Mouse (Mus musculus): ENCODE measurements around the gene Marveld3. TPM values are rescaled to one million over a fixed set of nuclear protein-coding genes. Genes with fewer than 3 reads are reported as not detected.

Marveld3 gene
- polyA plus RNA-seq, 1 experiment from 2014 or later = 10.4 TPM

DNA sequence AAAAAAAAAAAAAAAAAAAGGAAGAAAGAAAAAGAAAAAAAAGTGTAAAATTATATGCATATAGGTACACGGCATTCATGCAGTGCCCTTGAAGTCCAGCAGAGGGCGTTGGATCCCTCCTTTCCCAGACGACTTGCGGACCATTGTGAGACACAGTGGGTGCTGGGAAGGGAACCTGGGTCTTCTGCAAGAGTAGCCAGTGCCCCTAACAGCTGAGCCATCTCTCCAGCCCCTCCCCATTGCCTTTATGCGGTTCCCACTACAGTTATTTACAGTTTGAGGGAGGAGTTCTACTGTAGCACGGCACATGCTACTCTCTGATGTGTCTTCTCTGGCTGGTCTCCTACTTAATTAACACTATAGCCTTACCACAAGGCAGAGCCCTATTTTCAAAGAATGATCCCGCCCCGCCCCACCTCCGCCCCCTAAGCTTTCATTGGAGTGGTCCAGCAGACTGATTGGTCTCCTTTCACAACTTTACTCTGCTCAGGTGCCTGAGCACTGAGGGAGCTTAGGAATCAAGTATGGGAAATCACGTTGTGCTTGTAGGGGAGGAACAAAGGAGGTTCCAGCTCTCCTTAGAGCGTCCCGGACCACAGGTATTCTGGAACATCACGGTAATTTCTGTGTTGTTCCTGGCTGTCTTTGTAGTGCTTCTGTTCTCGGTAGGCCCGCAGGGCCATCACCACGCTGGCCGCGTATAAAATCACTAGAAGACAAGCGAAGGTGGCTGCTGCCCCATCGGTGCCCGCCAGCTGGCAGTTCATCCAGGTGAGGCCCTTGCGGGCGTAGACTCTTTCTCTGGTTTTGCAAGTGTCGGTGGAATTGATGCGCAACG, 14.3 kb downstream of the Marveld3 start:
- Histone ChIP-seq H3K27ac (ENCODE audit: low read length) (no peak overlapping the region), H3K9ac (replicated peaks; ENCODE audit: low read depth) (no peak overlapping the region), H3K27me3 (replicated peaks; ENCODE audit: insufficient read depth, low read length) (no peaks in the 10 kb centered on the region), H3K4me2 (replicated peaks; ENCODE audit: low read depth, low read length) (0 out of 2 replicates have a peak overlapping the region, but pooled peaks have one; percentile 19), H3K4me1 (ENCODE audit: insufficient read depth, low read depth, low read length) (no peaks in the 10 kb centered on the region; the same call in 1 of the 2 replicates), H3K36me3 (ENCODE audit: insufficient read depth, low read length) (no peaks in the 10 kb centered on the region), H3K4me3 (ENCODE audit: low read depth, low read length) (no peak overlapping the region), H3K9me3 (ENCODE audit: low read length) (no peaks in the 10 kb centered on the region)
- 2% methylated on average over 26 of the region's 26 CpGs for WGBS
- peak; percentile 52 for DNase-seq (ENCODE audit: low spot score)
- peak; percentile 22 for ATAC-seq
- no peak for TF ChIP-seq EP300 (IDR thresholded peaks at IDR 0.05)
- TF ChIP-seq CTCF (IDR thresholded peaks at IDR 0.05) = peak; percentile 71

GRCm38 (mm10) chr8:109946272-109946671, 15.7 kb downstream of the Marveld3 start:
- 88% methylated on average over 7 of the region's 7 CpGs for WGBS
- Histone ChIP-seq H3K4me1 (ENCODE audit: insufficient read depth, low read depth, low read length) (no peaks in the 10 kb centered on the region; the same call in 1 of the 2 replicates), H3K27ac (ENCODE audit: low read length) (no peak overlapping the region)

DNA sequence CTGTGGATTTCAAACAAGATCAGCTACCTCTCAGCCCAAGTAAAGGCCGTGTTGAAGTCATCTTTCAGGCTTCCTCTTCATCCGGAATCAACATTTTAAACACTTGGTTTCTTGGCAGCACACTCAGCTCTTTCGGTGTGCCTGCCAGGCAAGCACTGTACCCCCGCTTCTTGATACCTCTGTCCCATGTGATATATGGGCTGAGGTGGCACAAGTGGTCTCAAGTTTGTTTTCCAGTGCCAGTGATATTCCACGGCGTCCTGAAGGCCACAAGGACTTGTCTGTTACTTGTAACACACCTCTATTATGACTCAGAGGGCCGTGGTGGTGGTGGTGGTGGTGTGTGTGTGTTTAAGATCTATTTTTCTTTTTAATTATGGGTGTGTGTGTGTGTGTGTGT, 16.3 kb downstream of the Marveld3 start:
- no peaks in the 10 kb centered on the region for H3K36me3 ChIP-seq (ENCODE audit: insufficient read depth, low read length)
- H3K9ac ChIP-seq (replicated peaks; ENCODE audit: low read depth) = no peak overlapping the region
- no peak overlapping the region for H3K4me3 ChIP-seq (ENCODE audit: low read depth, low read length)
- TF ChIP-seq CTCF (IDR thresholded peaks at IDR 0.05) (no peak), EP300 (IDR thresholded peaks at IDR 0.05) (no peak)
- H3K27ac ChIP-seq (ENCODE audit: low read length) = no peak overlapping the region
- DNase-seq (ENCODE audit: low spot score) = no peak
- WGBS = 46% methylated on average over 7 of the region's 7 CpGs
- H3K27me3 ChIP-seq (replicated peaks; ENCODE audit: insufficient read depth, low read length) = no peaks in the 10 kb centered on the region
- ATAC-seq = peak; percentile 58
- no peaks in the 10 kb centered on the region for H3K9me3 ChIP-seq (ENCODE audit: low read length)
- no peaks in the 10 kb centered on the region; the same call in 1 of the 2 replicates for H3K4me1 ChIP-seq (ENCODE audit: insufficient read depth, low read depth, low read length)
- H3K4me2 ChIP-seq (replicated peaks; ENCODE audit: low read depth, low read length) = no peak overlapping the region

More at GRCm38 (mm10) chr8:109946272-109946671, 15.7 kb downstream of the Marveld3 start:
- no peak overlapping the region for H3K4me2 ChIP-seq (replicated peaks; ENCODE audit: low read depth, low read length)
- ATAC-seq = no peak
- no peak overlapping the region for H3K9ac ChIP-seq (replicated peaks; ENCODE audit: low read depth)
- no peak overlapping the region for H3K4me3 ChIP-seq (ENCODE audit: low read depth, low read length)
- H3K9me3 ChIP-seq (ENCODE audit: low read length) = no peaks in the 10 kb centered on the region
- no peak for DNase-seq (ENCODE audit: low spot score)
- TF ChIP-seq EP300 (IDR thresholded peaks at IDR 0.05) (no peak), CTCF (IDR thresholded peaks at IDR 0.05) (no peak)
- no peaks in the 10 kb centered on the region for H3K27me3 ChIP-seq (replicated peaks; ENCODE audit: insufficient read depth, low read length)
- no peaks in the 10 kb centered on the region for H3K36me3 ChIP-seq (ENCODE audit: insufficient read depth, low read length)

GRCm38 (mm10) chr8:109945153-109945632, 16.8 kb downstream of the Marveld3 start:
- TF ChIP-seq CTCF (IDR thresholded peaks at IDR 0.05) (no peak), EP300 (IDR thresholded peaks at IDR 0.05) (no peak)
- Histone ChIP-seq H3K27ac (ENCODE audit: low read length) (no peak overlapping the region), H3K4me2 (replicated peaks; ENCODE audit: low read depth, low read length) (no peak overlapping the region), H3K9me3 (ENCODE audit: low read length) (no peaks in the 10 kb centered on the region), H3K4me1 (ENCODE audit: insufficient read depth, low read depth, low read length) (no peaks in the 10 kb centered on the region; the same call in 1 of the 2 replicates), H3K9ac (replicated peaks; ENCODE audit: low read depth) (no peak overlapping the region), H3K4me3 (ENCODE audit: low read depth, low read length) (no peak overlapping the region), H3K27me3 (replicated peaks; ENCODE audit: insufficient read depth, low read length) (no peaks in the 10 kb centered on the region), H3K36me3 (ENCODE audit: insufficient read depth, low read length) (no peaks in the 10 kb centered on the region)
- 42% methylated on average over 9 of the region's 9 CpGs for WGBS
- peak; percentile 62 for DNase-seq (ENCODE audit: low spot score)
- ATAC-seq = peak; percentile 68

GRCm38 (mm10) chr8:109941606-109942360, 20.2 kb downstream of the Marveld3 start:
- no peak overlapping the region for H3K27ac ChIP-seq (ENCODE audit: low read length)
- peak; percentile 36 for ATAC-seq

More at GRCm38 (mm10) chr8:109941606-109942360, 20.2 kb downstream of the Marveld3 start:
- Histone ChIP-seq H3K36me3 (ENCODE audit: insufficient read depth, low read length) (peaks cover 10% of the 10 kb centered on the region; the same call in 1 of the 2 replicates), H3K4me3 (ENCODE audit: low read depth, low read length) (no peak overlapping the region), H3K4me1 (ENCODE audit: insufficient read depth, low read depth, low read length) (no peaks in the 10 kb centered on the region), H3K9me3 (ENCODE audit: low read length) (no peaks in the 10 kb centered on the region), H3K4me2 (replicated peaks; ENCODE audit: low read depth, low read length) (no peak overlapping the region), H3K9ac (replicated peaks; ENCODE audit: low read depth) (no peak overlapping the region), H3K27me3 (replicated peaks; ENCODE audit: insufficient read depth, low read length) (no peaks in the 10 kb centered on the region)
- peak; percentile 58 for DNase-seq (ENCODE audit: low spot score)
- WGBS = 39% methylated on average over 2 of the region's 2 CpGs
- no peak for TF ChIP-seq EP300 (IDR thresholded peaks at IDR 0.05)
- no peak for TF ChIP-seq CTCF (IDR thresholded peaks at IDR 0.05)
